Mouse (Mus musculus) MEL-GATA-1-ER (cell line): ENCODE measurements around the gene Ppef2.
A peak's percentile ranks its signal among the peaks of the same experiment; 100 is the strongest.

ENCODE experiments used
- DNase-seq: peaks from one replicate; pipeline ENCODE4 v3.0.0-alpha.2; 2012; ENCODE audit warnings: low read depth; ENCODE audit errors: extremely low read depth

Ppef2 gene

GRCm38 (mm10) chr5:92239333-92240232, 16.5 kb downstream of the Ppef2 start:
- DNase-seq, result no peak

- no peak for DNase-seq
Measured at GRCm38 (mm10) chr5:92234939-92235557, 21.0 kb downstream of the Ppef2 start.

GRCm38 (mm10) chr5:92233366-92233765, 22.7 kb downstream of the Ppef2 start:
- no peak for DNase-seq

DNA sequence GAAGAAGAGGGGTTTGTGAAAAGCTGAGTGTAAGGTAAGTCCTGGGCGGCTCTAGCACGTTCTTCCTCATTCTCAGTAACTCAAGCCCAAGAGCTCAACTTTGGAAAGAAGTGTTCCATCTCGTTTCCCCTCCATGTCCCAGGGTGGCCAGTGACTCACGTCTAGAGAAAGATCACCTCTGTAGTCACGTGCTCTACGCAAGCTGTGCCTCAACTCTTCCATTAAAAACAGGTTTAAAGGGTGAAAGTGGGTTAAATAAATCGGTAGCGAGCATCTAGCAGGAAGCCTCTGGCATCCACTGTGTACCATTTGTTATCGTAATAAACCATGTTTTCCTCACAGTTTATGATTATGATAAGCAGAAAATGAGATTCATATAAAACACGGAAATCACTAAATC, 24.2 kb downstream of the Ppef2 start:
- DNase-seq, result no peak

GRCm38 (mm10) chr5:92230306-92230705, 25.8 kb downstream of the Ppef2 start:
- no peak for DNase-seq

GRCm38 (mm10) chr5:92229514-92229913, 26.6 kb downstream of the Ppef2 start:
- no peak for DNase-seq

DNA sequence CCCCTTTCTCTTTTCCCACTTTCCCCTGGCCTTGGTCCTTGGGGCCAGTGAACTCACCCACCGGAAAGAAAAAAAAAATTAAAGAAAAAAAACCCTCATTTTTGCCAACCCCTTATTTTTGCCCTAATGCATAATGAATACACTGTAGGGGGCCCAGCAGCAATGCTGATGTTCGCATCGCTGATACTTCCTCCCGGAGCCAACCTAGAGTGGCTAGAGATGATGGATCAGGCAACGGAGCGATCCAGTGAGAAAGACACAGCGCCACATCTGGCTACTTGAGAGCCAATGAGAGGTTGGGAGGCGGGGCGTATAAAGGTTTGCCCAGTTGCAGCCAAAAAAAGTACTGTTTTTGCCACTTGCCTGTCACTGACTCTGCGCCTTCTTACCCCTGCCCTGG, 27.3 kb downstream of the Ppef2 start:
- DNase-seq, result no peak

DNA sequence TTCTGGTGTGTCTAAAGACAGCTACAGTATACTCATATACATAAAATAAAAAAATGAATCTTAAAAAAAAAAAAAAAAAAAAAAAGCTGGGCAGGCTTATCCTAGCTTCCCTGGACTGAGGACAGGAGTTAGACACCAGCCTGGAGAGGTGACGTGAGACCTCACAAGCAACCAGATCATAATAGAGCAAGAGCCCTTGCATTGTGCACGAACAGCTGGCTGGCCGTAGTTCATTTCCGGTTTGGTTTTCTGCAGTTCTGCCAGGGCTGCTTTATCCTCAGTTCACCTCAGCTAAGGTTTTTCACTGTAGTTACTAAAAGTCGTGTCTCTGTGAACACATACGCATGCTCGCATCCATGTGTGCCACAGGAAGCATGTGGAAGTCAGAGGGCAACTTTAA, 28.3 kb downstream of the Ppef2 start:
- no peak for DNase-seq

GRCm38 (mm10) chr5:92220287-92220902, 35.7 kb downstream of the Ppef2 start:
- DNase-seq, result no peak

DNA sequence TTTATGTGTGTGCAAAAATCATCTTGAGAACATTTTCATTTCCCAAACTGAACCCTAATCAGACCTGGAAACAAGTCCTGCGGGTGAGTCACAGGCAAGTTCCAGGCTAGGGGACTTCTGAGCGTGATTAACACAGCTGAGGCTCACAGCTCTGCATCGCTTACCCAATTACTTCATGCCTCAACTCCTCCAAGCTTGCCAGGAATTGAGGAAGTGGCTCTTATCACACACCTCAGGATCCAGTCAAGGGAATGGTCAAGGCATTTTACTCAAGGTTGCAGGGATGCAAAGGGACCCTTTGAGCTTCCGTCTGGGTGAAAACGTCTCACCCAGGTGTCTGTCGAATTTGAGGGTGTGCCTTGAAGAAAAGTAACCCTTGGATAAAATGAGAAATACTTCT, 36.3 kb downstream of the Ppef2 start:
- DNase-seq, result peak; percentile 64

DNA sequence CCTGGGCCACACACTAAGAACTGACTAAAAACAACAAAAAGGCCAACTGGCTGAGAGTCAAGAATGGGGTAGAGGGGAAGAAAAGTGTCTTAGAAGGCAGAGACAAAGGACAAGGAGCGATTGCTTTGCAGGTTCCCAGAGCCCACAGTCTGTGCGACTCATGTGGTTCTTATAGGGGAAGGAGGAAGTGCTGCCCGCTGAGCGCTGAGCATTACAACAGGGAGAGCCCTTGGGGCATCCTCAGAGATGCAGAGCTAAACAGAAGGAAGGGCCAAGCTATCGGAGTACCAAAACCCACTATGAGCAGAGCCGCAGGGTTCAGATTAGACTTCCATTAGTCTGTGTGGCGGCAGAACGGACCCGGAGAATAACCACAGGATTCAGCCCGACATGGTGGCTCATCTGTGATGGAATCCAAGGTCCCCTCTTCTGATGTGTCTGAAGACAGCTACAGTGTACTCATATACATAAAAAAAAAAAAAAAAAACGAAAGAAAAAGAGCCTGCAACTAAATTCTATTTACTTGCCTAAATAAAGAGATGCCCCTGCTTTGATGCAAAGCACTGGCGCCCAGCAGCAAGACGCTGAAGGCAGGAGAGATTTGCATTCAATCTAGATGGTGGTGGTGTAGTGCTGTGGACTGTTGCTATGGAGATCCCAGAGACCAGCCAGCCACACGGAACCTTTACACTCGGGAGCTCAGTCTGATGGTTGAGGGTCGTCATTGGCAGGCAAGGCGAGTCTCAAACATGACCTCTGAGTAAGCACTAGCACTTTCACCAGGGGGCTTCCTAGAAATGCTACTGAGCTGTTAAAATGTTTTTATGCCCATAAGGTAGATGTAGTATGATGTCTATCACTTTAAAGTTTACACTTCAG, 36.9 kb downstream of the Ppef2 start:
- peak; percentile 41 for DNase-seq

DNA sequence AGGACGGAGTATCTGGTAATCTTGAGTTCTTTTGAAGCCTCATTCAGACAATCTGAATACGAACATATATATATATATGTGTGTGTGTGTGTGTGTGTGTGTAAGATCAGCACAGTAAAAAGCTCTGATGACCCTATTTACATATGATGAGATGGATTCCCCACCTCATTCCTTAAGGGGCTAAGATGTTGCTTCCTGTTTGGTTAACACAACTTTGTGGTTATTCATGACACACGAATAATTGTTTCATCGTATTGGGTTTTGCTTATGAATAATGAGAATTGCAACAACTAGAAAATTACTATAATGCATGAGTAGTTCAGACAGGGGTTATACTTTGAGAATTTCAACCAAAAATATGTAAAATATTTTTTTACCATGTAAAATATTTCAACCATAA, 40.8 kb downstream of the Ppef2 start, which contains the start of gene U90926:
U90926 (minus strand) TSS at position 101 of the 400 bp plus-strand sequence.
- no peak for DNase-seq

DNA sequence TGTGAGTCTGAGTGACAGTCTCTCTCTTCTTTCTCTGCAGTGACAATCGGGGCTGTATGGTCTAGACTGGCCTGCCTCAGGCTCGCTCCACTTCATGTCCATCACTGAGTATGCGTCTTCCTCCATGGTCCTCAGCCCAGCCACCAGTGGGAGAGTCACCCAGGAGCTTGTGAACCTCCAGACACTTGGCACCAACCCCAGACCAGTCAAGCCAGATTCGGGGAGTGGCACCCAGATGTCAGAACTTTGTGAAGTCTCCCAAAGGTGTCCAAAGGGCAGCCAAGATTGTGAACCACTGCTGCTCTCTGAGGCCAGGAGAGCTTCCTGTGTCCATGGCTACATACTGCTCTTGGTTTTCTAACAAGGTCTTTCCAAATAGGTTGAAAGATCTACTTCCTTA, 43.8 kb downstream of the Ppef2 start:
- DNase-seq, result no peak

GRCm38 (mm10) chr5:92210205-92210604, 45.9 kb downstream of the Ppef2 start:
- DNase-seq, result no peak

- no peak for DNase-seq
Measured at GRCm38 (mm10) chr5:92206121-92206520, 50.0 kb downstream of the Ppef2 start.

GRCm38 (mm10) chr5:92205706-92206105, 50.4 kb downstream of the Ppef2 start:
- DNase-seq, result no peak

DNA sequence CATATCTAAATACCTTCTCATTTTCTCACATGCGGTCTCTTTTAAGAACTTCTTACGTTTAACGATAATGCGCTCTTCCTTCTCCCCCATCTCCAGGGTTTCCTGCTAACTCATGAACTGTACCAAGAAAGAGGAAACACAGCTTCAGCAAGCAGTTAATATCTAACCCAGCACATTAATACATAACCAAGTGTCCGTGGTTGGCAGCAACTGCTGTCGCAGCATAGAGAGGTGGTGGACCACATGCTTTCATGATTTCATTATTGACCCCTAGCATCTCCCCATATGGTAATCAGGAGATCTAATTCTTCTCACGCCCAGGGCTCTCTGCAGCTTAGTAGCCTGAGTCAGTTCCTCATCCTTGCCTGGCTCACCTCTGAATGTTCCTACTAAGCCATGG, 50.9 kb downstream of the Ppef2 start:
- DNase-seq, result peak; percentile 90

DNA sequence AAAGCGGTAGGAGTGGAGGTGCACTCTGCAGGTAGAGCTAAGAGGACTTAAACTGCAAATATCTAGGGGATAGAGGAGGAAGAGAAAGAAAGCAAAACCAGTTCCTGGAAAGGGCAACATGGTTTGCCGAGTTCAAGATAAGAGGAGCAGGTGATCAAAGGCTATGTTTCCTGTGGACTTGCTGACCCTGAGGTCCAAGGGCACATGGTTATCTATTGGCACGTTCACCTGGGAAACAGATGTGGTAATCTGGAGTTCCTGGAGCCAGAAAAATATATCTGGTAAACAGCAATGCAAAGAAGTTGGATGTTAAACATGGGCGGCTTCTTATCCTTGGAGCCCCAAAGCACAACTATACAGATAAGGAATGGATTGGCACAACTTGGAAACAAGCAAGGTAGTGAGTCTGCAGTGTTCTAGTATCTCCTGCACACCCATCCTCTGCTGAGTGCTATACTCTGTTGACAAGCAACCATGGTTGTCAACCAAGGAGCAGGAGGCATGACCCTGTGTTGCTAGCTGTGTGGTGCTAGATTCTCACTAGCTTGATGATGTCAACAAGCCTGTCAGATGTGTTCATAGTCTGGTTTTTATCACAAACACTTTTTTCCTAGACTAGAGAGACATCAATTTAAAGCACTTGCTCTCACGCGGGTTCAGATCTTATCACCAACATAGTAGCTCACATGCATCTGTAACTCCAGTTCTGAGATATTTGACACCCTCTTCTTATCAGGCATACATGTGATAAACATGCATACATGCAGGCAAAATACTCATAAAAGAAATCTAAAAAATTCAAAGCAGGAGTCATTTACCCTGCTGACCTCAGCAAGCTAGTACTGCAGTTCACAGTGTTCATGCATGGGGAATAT, 51.7 kb downstream of the Ppef2 start:
- DNase-seq, result peak; percentile 61

GRCm38 (mm10) chr5:92198266-92198665, 57.8 kb downstream of the Ppef2 start:
- no peak for DNase-seq
